Mouse (Mus musculus) thymus, adult 2 months (tissue): ENCODE measurements around the gene Farp2. TPM values are rescaled to one million over a fixed set of nuclear protein-coding genes. Genes with fewer than 3 reads are reported as not detected.

ENCODE experiments used
- DNase-seq: peaks from one replicate; pipeline ENCODE4 v3.0.0; 2021
- H3K27ac ChIP-seq: fragments of 200-500 bp; 2 replicates; pipeline ENCODE4 v1.5.1; 2012; ENCODE audit warnings: low read length, control low read depth; ENCODE audit not compliant: control insufficient read depth, insufficient read depth
- H3K27me3 ChIP-seq: fragments of 200-500 bp; 2 replicates; pipeline ENCODE4 v1.6.1; 2012; ENCODE audit warnings: mild to moderate bottlenecking, low read length, moderate library complexity, mixed read lengths; ENCODE audit not compliant: control insufficient read depth, insufficient read depth
- H3K36me3 ChIP-seq: fragments of 200-500 bp; 2 replicates; pipeline ENCODE4 v1.6.1; 2012; ENCODE audit warnings: mild to moderate bottlenecking, low read length, moderate library complexity; ENCODE audit not compliant: control insufficient read depth, insufficient read depth
- H3K4me1 ChIP-seq: fragments of 200-500 bp; replicated peaks from 2 replicates; pipeline ENCODE4 v1.6.1; 2012; ENCODE audit warnings: low read length; ENCODE audit not compliant: control insufficient read depth, insufficient read depth
- H3K4me3 ChIP-seq: fragments of 200-500 bp; 2 replicates; pipeline ENCODE4 v1.5.1; 2012; ENCODE audit warnings: mild to moderate bottlenecking, low read length, control low read depth, moderate library complexity; ENCODE audit not compliant: control insufficient read depth, insufficient read depth
- CTCF ChIP-seq: fragments of 200-500 bp; IDR thresholded peaks from 2 replicates; pipeline ENCODE4 v1.5.1; 2012; ENCODE audit warnings: mild to moderate bottlenecking, control low read depth, low read length, moderate library complexity, borderline replicate concordance; ENCODE audit not compliant: control insufficient read depth, poor library complexity, insufficient read depth; ENCODE audit errors: extremely low read depth
- POLR2A ChIP-seq: fragments of 200-500 bp; IDR thresholded peaks from 2 replicates; pipeline ENCODE4 v1.6.1; 2012; ENCODE audit warnings: mild to moderate bottlenecking, low read length, control low read depth, moderate library complexity; ENCODE audit not compliant: control insufficient read depth, poor library complexity, insufficient read depth; ENCODE audit errors: extremely low read depth
- WGBS: fragments of 180-500 bp; shearing (Covaris S2); methylation state at CpG from one replicate; pipeline ENCODE4 v1.1.7; 2018; 5-methylcytosine and 5-hydroxymethylcytosine counted together
- polyA plus RNA-seq: library from polyadenylated mRNA; depleted of rRNA; stranded (reverse); fragments of >200 nt; gene quantifications from 2 replicates; pipeline ENCODE4 v1.2.3, GENCODE M21; 2012

The Farp2 gene
- polyA plus RNA-seq, 1 experiment, result 2.1 TPM

- DNase-seq, result no peak
- TF ChIP-seq POLR2A (no peak), CTCF (no peak)
- H3K4me3 ChIP-seq, result peak overlapping the region; percentile 56
- H3K27me3 ChIP-seq, result no peaks in the 10 kb centered on the region
- peak overlapping the region; percentile 30; the same call in 1 of the 2 replicates for H3K27ac ChIP-seq
- H3K4me1 ChIP-seq, result peaks cover 8% of the 10 kb centered on the region
- WGBS, result 35% methylated on average over 7 of the region's 7 CpGs
- no peaks in the 10 kb centered on the region for H3K36me3 ChIP-seq
Measured at GRCm38 (mm10) chr1:93636211-93636897, 124.5 kb downstream of the Farp2 start.

DNA sequence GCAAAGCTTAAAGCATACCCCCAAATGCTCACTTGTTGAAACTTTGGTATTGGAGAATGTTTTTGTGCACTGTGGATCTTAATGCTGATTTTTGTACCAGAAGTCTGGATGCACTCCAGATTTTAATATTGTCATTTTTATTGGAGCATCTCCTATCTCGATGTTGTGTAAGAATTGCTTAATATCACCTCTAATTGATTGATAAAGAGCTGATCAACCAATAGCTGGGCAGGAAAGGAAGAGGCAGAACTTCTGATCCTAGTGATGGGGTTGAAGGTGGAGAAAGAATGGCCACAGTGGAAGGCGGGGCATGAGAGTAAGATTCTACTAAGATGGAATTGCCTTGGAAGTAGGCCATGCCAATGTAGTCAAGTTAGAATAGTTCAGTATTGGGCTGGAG lies 130.1 kb downstream of the Farp2 start:
- no peaks in the 10 kb centered on the region for H3K4me1 ChIP-seq
- TF ChIP-seq CTCF (no peak), POLR2A (no peak)
- H3K4me3 ChIP-seq, result no peak overlapping the region
- no peak for DNase-seq
- no peaks in the 10 kb centered on the region for H3K27me3 ChIP-seq
- 93% methylated on average over 2 of the region's 2 CpGs for WGBS
- H3K36me3 ChIP-seq, result no peaks in the 10 kb centered on the region
- H3K27ac ChIP-seq, result no peak overlapping the region

GRCm38 (mm10) chr1:93642692-93643091 lies 130.8 kb downstream of the Farp2 start:
- Histone ChIP-seq H3K27me3 (no peaks in the 10 kb centered on the region), H3K4me3 (no peak overlapping the region), H3K36me3 (no peaks in the 10 kb centered on the region), H3K4me1 (no peaks in the 10 kb centered on the region), H3K27ac (no peak overlapping the region)
- TF ChIP-seq CTCF (no peak), POLR2A (no peak)
- WGBS, result 97% methylated on average over 2 of the region's 2 CpGs
- no peak for DNase-seq

- H3K4me3 ChIP-seq, result no peak overlapping the region
- H3K4me1 ChIP-seq, result peaks cover 2% of the 10 kb centered on the region; the same call in 1 of the 2 replicates
- DNase-seq, result no peak
- H3K36me3 ChIP-seq, result no peaks in the 10 kb centered on the region
- no peak for TF ChIP-seq CTCF
- no peak for TF ChIP-seq POLR2A
- H3K27me3 ChIP-seq, result no peaks in the 10 kb centered on the region
- no peak overlapping the region for H3K27ac ChIP-seq
- WGBS, result 67% methylated on average over 5 of the region's 5 CpGs
Measured at GRCm38 (mm10) chr1:93649604-93650172, 137.8 kb downstream of the Farp2 start.

- TF ChIP-seq CTCF (no peak), POLR2A (no peak)
- H3K27me3 ChIP-seq, result no peaks in the 10 kb centered on the region
- DNase-seq, result no peak
- H3K27ac ChIP-seq, result no peak overlapping the region
- no peaks in the 10 kb centered on the region for H3K36me3 ChIP-seq
- 0% methylated on average over 2 of the region's 2 CpGs for WGBS
- no peak overlapping the region for H3K4me3 ChIP-seq
- H3K4me1 ChIP-seq, result peaks cover 2% of the 10 kb centered on the region; the same call in 1 of the 2 replicates
Measured at GRCm38 (mm10) chr1:93654275-93654674, 142.4 kb downstream of the Farp2 start.

DNA sequence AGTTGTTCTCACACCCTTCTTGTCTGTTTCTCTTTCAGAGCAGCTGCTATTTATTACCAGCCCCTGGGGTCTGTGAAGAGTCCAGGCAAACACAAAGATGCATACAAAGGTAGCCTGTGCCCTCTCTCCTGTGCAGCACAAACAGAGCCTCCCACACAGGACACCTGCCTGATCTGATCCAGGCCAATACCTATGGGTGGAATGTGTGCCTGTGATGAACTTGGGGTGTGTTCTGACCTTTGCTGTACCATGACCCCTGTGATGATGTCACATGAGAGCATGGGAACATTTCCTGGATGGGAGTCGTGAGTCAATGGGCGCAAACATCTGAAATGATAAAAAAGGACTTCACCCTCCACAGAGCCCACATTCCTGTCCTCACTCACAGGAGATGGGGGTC lies 142.9 kb downstream of the Farp2 start:
- DNase-seq, result no peak
- 86% methylated on average over 2 of the region's 2 CpGs for WGBS
- H3K4me1 ChIP-seq, result peaks cover 2% of the 10 kb centered on the region; the same call in 1 of the 2 replicates
- no peak overlapping the region for H3K4me3 ChIP-seq
- H3K36me3 ChIP-seq, result no peaks in the 10 kb centered on the region
- H3K27ac ChIP-seq, result no peak overlapping the region
- H3K27me3 ChIP-seq, result no peaks in the 10 kb centered on the region
- no peak for TF ChIP-seq POLR2A
- no peak for TF ChIP-seq CTCF

DNA sequence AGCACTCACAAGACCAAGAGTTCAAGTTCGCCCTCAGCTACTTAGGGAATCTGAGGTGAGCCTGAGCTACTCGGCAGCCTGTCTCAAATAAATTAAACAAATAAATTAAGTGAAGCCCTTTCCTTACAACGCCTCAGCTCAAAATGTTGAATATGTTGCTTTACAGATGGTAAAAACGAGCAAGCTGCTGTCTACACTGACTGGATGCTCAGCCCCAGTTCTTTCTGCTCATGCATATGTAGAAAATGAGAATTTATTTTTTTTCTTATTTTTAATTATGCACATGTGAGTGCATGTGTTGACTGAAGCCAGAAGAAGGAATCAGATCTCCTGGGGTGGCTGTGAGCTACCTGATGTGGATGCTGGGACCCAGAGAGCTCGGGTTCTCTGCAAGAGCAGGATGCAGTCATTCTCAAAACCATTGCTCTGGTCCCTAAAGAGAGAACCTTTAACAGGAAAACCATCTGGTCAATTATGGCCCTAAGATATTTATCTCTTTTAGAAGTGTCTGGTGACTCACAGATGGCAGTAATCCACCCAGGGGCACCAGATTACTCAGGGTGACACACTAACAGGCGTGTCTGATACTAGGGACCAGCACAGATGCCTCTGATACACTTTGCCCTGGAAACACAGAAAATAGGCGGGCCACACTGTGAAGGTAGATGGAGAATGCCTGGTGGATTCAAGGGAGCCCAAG lies 144.6 kb downstream of the Farp2 start:
- DNase-seq, result no peak
- Histone ChIP-seq H3K27ac (no peak overlapping the region), H3K27me3 (no peaks in the 10 kb centered on the region), H3K4me3 (no peak overlapping the region), H3K4me1 (peaks cover 2% of the 10 kb centered on the region; the same call in 1 of the 2 replicates), H3K36me3 (no peaks in the 10 kb centered on the region)
- 90% methylated on average over 7 of the region's 7 CpGs for WGBS
- TF ChIP-seq POLR2A (no peak), CTCF (no peak)
